Mouse (Mus musculus) layer of hippocampus, adult 9-11 months (tissue): ENCODE measurements around the gene Kap.
"Not testable (repeated sequence)": the region's sequence is repeated elsewhere in the genome, so short reads cannot be mapped to it uniquely, and the experiment has no call there.

Experiments
- DNase-seq: peaks from one replicate; pipeline ENCODE4 v3.0.0; 2022

The Kap gene

DNA sequence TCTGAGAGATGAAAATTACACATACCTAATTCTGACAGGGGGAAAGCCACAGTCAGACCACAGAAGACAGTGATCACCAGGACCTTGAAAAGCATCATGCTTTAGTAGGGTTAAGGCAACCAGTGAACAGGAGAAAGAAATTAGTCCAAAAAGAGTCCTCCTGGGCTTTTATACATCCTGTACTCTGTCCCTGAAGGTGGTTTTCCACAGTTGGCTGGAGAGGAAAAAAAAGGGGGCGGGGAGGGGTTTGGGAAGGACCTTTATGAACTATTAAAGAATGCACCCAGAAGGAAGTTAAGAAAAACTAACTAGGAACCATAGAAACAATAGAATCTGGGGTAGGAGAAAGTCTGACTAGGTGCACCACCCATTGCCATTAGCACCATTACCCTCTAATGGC is at the start of gene Kap:
TSS of gene Kap (minus strand) at position 237 of the 400 bp plus-strand sequence.
- DNase-seq, result no peak

- DNase-seq, result no peak
Measured at GRCm38 (mm10) chr6:133885871-133886415, 32.4 kb upstream of the Kap start.

DNA sequence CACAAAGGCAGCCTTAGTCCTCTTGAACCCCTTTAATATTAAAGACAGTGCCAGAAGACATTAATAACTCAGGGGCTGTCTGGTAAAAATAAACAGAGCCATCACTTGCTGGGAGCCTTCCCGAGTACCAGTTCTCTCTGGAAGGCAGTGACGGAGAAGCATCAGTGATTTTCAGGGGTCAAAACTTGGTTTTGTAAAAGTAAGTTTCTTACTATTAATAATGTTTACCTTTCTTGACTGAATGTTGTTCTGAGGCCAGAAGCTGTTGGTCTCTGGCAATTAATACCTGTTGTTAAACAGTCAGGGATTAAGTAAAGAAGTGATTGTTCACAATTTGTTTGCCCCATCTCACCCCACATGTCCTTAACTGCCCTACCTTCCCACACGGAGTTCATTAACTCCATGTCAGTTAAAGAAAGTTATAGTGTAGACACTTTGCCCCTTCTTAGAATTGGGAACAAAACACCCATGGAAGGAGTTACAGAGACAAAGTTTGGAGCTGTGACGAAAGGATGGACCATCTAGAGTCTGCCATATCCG is 30.0 kb upstream of the Kap start:
- no peak for DNase-seq

DNA sequence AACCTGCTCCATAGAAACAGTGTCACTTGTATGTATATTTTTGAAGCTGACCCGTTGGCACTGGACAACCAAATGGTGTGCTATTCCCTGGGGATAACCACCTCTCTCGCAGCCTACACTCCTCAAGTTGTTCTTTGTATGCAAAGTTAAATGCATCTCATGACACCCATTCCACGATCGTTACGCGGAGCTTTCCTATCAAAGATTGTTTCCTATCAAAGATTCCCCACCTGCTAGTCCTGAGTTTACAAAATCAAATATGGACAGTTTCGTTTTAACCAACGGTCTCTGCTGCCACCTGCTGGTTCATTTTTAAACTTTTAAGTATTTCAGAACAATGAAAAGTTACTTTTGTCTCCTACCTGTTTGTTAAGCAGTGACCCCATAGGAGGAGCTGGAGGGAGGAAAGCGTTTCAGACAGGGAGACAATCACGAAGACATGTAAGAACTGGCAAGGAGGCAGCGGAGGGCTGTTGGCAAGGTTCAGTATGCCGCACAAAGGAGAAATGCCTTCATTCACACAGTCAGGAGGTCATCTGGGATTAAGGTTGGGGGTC is 22.4 kb upstream of the Kap start:
- no peak for DNase-seq

- no peak for DNase-seq
Measured at GRCm38 (mm10) chr6:133872667-133873066, 19.1 kb upstream of the Kap start.

DNA sequence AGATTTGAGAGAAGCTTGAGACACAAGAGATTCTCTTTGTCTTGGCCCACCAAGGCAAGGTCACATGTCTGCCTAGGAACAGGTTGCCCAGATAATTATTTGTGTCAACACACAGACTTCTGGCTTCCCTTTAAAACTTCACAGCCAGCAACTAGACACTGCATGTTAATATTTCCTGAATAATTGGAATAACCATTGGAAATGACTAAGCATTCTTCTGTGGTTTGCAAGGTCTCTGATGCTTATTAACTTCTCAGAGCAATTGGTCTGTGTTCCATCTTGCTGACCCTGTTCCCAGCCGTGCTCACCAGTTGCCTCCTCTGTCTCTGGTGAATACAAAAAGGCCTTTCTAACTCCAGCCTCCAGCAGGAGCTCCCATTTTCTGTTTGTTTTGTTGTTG is 17.6 kb upstream of the Kap start:
- DNase-seq, result no peak

DNA sequence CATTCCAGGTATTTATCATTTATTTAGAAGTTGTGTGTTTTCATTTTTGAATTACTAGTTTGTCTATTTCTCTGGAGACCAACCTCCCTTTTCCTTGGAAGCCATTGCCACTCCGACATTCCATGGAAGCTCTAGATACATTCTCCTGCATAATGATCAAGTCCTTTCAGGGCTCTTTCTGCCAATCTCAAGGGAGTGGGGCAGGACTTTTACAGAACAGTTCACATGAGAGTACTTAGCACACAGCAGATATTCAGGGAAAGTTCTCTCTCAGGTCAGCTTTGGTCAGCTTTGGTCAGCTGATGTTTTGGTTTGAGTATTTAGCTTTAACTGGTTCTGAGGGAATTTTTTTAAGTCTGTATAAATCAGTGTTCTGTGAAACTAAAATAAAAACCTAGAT is 14.8 kb upstream of the Kap start:
- no peak for DNase-seq

DNA sequence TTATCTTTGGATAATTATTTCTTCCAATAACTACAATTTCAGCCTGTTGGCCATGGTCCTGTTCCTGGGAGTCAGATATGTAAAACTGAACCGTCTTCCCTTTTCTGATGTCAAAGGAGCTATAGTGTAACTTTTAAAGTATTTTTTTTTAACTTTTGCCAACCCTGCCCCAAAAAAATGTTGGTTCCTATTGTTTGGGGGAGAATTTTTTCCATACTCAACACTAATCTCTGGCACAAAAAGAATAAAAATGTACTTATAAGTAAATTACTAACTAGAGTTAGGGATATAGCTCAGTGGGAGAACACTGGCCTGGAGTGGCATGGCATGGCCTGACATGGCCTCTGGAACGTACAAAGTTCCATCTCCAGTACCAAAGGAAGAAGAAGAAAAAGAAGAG is 2.3 kb upstream of the Kap start:
- no peak for DNase-seq

GRCm38 (mm10) chr6:133849359-133849758 is 4.2 kb downstream of the Kap start:
- no peak for DNase-seq

- DNase-seq, result not testable (repeated sequence)
Measured at GRCm38 (mm10) chr6:133848861-133849260, 4.7 kb downstream of the Kap start.

- DNase-seq, result not testable (repeated sequence)
Measured at GRCm38 (mm10) chr6:133838296-133838995, 15.1 kb downstream of the Kap start.

- DNase-seq, result no peak
Measured at GRCm38 (mm10) chr6:133812342-133812741, 41.2 kb downstream of the Kap start.
